Mouse (Mus musculus): Measurements from ENCODE around the gene Zdhhc16. TPM values are rescaled to one million over a fixed set of nuclear protein-coding genes. Genes with fewer than 3 reads are reported as not detected.

Zdhhc16 gene
- polyA plus RNA-seq, 1 experiment from 2014 or later: 85.7 TPM

DNA sequence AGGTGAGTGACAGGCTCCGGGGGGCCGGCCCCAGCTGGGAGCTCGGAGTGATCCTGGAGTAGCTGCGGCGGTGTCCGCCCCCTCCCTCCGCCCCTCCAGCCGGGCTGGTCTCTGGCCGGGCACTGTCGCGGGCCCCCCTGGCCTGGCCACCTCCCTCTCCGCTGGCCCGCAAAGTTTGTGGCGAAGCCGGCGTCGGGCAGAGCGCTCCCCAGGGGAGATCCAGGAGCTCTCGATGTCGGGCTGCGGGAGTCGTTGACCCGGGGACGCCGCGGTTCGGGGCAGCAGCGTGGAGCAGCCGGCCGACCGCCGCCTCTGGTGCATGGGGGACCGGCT, 48.3 kb downstream of the Zdhhc16 start, which contains the start of gene Ubtd1:
TSS of gene Ubtd1 (plus strand) at position 169 of the 333 bp plus-strand sequence.
- H3K9me3 ChIP-seq: no peaks in the 10 kb centered on the region
- peak within 1 kb of the TSS; percentile 93 for H3K4me3 ChIP-seq
- H3K4me1 ChIP-seq: peaks cover 49% of the 10 kb centered on the region
- no peak for DNase-seq (ENCODE audit: low spot score)
- peaks cover 8% of the 10 kb centered on the region for H3K36me3 ChIP-seq (replicated peaks)
- peaks cover 15% of the 10 kb centered on the region for H3K27me3 ChIP-seq (replicated peaks; ENCODE audit: low read depth, poor library complexity, severe bottlenecking)
- H3K27ac ChIP-seq (replicated peaks): peak within 1 kb of the TSS; percentile 89
- WGBS: under 1% methylated on average over 33 of the region's 33 CpGs

DNA sequence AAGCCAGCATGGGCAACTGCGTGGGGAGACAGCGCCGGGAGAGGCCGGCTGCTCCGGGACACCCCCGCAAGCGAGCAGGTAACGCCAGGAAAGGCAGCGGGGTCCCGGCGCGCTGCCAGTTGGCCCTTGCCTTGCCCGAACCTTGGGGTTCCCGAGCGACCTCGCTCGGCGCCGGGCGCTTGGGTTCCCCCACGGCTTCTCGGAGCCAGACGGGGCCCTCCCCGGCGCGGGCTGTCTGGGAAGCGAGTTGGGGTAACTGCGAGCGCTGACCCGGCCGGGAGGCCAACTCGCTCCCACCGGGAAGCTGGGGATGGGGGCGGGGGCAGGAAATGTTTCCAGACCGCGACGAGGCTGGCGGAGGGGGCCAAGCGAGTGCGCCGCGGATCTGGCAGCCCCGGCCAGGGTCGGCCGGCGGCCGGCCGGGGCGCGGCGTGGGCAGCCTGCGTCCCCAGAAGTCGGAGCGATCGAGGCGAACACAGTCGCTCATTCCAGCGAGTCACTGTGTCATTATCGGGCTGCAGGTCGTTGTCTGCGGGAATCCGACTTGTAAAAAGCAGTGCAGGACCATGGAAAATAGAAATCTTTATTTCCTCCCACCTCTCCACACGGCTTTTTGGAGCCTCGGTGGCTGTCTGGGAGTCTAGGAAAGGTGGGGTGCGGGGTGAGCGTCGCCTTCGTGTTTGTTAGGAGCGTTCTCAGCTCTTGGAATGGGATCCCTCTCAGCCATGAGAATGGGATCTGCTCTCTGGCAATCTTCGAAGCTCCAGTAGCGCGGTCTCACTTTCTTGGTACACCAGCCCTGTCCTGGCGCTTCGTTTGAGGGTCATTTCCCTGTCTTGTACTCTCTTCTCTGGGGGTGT, 48.9 kb downstream of the Zdhhc16 start:
- peak overlapping the region; percentile 89 for H3K27ac ChIP-seq (replicated peaks)
- no peaks in the 10 kb centered on the region for H3K9me3 ChIP-seq
- H3K27me3 ChIP-seq (replicated peaks; ENCODE audit: low read depth, poor library complexity, severe bottlenecking): peaks cover 15% of the 10 kb centered on the region
- peaks cover 44% of the 10 kb centered on the region for H3K4me1 ChIP-seq
- DNase-seq (ENCODE audit: low spot score): peak; percentile 67
- WGBS: under 1% methylated on average over 74 of the region's 74 CpGs
- H3K36me3 ChIP-seq (replicated peaks): peaks cover 5% of the 10 kb centered on the region
- H3K4me3 ChIP-seq: peak overlapping the region; percentile 93

DNA sequence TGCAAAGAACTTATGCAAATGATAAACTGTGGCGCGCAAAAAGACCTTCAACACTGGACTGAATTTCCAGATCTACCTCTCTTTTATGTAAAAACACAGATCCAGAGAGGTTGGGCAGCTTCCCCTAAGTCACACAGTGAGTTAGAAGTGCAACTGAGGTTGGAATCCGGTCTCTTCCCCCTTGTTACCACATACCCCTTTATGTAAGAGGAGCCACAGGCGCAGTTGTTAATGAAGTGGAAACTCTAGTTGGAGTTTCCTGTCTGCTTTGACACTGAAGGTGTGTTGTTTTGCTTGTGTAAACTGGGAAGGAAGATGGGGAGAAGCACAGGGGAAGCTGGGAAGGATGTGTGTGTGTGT, 49.5 kb downstream of the Zdhhc16 start:
- 3% methylated on average over 4 of the region's 4 CpGs for WGBS
- peak overlapping the region; percentile 93 for H3K4me3 ChIP-seq
- H3K27me3 ChIP-seq (replicated peaks; ENCODE audit: low read depth, poor library complexity, severe bottlenecking): peaks cover 15% of the 10 kb centered on the region
- DNase-seq (ENCODE audit: low spot score): no peak
- peaks cover 2% of the 10 kb centered on the region; the same call in 1 of the 2 replicates for H3K36me3 ChIP-seq (replicated peaks)
- H3K9me3 ChIP-seq: no peaks in the 10 kb centered on the region
- peak overlapping the region; percentile 89 for H3K27ac ChIP-seq (replicated peaks)
- peaks cover 38% of the 10 kb centered on the region for H3K4me1 ChIP-seq

DNA sequence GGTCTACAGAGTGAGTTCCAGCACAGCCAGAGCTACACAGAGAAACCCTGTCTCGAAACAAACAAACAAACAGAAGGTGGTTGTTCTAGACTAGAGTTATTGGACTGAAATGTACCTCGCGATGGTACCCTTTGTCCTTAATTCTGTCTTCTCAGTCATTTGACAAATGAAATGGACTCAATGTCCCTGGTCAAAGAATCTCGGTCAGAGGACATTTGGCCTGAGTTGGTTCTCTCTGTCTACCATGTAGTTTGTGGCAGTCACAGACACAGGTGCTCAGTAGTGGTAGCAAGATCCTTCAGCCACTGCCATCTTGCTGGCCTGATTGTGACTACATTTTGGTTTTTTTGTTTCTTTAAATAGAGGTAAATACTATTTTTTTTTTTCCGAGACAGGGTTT, 52.7 kb downstream of the Zdhhc16 start:
- Histone ChIP-seq H3K9me3 (no peaks in the 10 kb centered on the region), H3K36me3 (replicated peaks) (no peaks in the 10 kb centered on the region), H3K4me1 (peaks cover 25% of the 10 kb centered on the region), H3K27me3 (replicated peaks; ENCODE audit: low read depth, poor library complexity, severe bottlenecking) (peaks cover 15% of the 10 kb centered on the region), H3K27ac (replicated peaks) (no peak overlapping the region), H3K4me3 (no peak overlapping the region)
- 91% methylated on average over 5 of the region's 5 CpGs for WGBS
- DNase-seq (ENCODE audit: low spot score): no peak

DNA sequence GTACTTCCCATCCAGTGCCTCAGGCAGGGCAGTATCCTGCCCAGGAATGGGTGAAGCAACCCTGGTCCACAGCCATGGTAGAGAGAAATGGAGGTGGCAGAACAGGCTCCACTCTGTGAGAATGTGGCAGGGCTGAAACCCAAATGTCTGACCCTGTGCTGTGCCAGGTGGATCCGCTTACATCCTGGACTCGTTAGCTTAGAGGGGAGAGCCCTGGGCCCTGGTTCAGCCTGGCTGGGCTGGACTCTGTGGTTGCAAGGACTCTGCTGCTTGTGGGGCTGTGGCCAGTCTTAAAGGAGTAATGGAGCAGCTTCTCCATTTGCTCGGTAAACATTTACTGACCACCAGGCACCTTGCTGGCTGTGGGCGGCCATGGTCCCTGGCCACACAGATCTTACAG, 53.9 kb downstream of the Zdhhc16 start:
- H3K9me3 ChIP-seq: no peaks in the 10 kb centered on the region
- WGBS: 85% methylated on average over 4 of the region's 4 CpGs
- H3K4me3 ChIP-seq: no peak overlapping the region
- H3K4me1 ChIP-seq: peaks cover 19% of the 10 kb centered on the region
- no peak for DNase-seq (ENCODE audit: low spot score)
- no peaks in the 10 kb centered on the region for H3K36me3 ChIP-seq (replicated peaks)
- H3K27me3 ChIP-seq (replicated peaks; ENCODE audit: low read depth, poor library complexity, severe bottlenecking): peaks cover 15% of the 10 kb centered on the region
- no peak overlapping the region for H3K27ac ChIP-seq (replicated peaks)

DNA sequence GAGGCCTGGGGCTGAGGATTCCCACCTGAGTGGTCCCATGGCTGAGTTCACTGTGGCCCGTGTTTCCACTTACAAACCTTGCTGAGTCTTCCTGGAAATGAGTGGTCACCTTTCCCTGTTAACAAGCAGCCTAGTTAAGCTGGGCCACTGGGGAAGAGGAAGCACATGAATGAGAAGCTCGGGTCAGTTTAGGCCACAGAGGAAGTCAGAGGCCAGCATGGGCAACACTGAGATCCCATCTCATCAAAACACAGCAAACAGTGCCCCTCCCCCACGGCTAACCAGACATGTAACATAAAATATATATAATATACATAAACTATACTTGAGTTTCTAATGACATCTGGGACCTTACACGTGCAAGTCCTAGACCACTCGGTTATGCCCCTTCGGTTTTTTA, 56.5 kb downstream of the Zdhhc16 start:
- Histone ChIP-seq H3K36me3 (replicated peaks) (no peaks in the 10 kb centered on the region), H3K4me1 (peaks cover 11% of the 10 kb centered on the region), H3K27ac (replicated peaks) (no peak overlapping the region), H3K9me3 (no peaks in the 10 kb centered on the region), H3K4me3 (no peak overlapping the region), H3K27me3 (replicated peaks; ENCODE audit: low read depth, poor library complexity, severe bottlenecking) (no peaks in the 10 kb centered on the region)
- 80% methylated on average over 6 of the region's 6 CpGs for WGBS
- DNase-seq (ENCODE audit: low spot score): no peak

DNA sequence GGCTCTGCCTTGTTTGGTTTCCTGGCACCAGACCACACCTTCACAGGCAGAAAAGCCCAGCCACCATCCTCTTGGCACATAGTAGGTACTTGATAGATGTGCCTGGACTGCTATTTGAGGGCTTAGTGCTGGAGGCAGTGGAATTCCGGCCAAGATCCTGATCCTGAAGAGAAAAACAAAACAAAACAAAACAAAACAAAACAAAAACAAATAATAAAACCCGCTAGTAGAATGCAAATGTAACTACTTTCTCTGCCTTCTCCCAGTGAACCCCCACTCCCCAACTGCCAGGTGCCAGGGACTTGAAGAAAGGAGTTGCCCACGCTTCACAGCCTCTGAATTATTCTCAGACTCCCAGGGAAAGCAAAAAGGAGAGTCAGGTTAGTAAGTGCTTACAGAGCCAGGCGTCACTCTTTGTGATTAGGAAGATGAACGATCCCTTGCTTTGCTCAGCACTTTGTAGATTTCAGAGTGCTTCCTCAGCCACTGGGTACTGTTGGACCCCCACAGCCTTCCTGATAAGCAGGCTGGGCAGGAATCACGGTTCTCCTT, 58.7 kb downstream of the Zdhhc16 start:
- Histone ChIP-seq H3K27me3 (replicated peaks; ENCODE audit: low read depth, poor library complexity, severe bottlenecking) (no peaks in the 10 kb centered on the region), H3K4me3 (no peak overlapping the region), H3K9me3 (no peaks in the 10 kb centered on the region), H3K36me3 (replicated peaks) (no peaks in the 10 kb centered on the region), H3K4me1 (peaks cover 33% of the 10 kb centered on the region), H3K27ac (replicated peaks) (no peak overlapping the region)
- WGBS: 43% methylated on average over 6 of the region's 6 CpGs
- DNase-seq (ENCODE audit: low spot score): no peak

DNA sequence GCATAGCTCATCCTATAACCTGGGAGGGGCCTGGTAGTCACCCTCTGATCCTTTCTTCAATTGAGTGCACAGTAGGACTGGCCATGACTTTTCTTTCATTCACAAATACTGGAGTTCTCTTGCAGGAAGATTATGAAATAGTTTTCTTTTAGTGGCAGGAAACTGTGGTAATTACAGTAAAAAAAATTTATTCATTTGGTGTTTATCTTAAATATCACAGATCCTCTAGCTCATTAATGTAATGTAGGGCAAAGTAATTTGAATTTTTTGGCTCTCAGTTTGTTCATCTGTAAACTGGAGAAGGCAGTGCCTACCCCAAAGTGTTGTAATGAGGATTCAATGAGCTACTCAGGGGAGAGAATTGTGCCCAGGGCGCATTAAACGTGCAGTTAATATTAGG, 59.7 kb downstream of the Zdhhc16 start:
- 89% methylated on average over 2 of the region's 2 CpGs for WGBS
- H3K4me3 ChIP-seq: no peak overlapping the region
- peaks cover 36% of the 10 kb centered on the region for H3K4me1 ChIP-seq
- H3K36me3 ChIP-seq (replicated peaks): no peaks in the 10 kb centered on the region
- H3K9me3 ChIP-seq: no peaks in the 10 kb centered on the region
- DNase-seq (ENCODE audit: low spot score): no peak
- H3K27ac ChIP-seq (replicated peaks): no peak overlapping the region
- no peaks in the 10 kb centered on the region for H3K27me3 ChIP-seq (replicated peaks; ENCODE audit: low read depth, poor library complexity, severe bottlenecking)

DNA sequence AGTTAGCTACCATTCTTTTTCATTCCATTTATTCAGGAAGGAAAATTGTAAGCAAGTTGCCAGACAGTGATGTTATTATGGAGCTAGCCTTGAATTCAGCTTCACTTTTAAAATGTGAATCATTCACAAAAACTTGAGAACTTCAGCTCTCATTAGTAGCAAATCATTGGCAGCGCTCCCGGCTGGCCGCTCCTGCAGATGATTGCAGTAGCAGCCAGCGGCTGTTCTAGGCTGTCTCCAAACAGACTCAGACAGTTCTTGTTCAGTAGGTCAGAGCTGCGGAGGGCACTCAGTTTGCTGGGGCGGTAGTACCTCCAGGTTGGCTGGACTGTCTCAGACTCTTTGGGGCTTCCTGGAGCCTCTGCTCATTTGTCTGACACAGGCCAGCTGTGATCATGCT, 60.2 kb downstream of the Zdhhc16 start:
- Histone ChIP-seq H3K36me3 (replicated peaks) (no peaks in the 10 kb centered on the region), H3K4me3 (no peak overlapping the region), H3K9me3 (no peaks in the 10 kb centered on the region), H3K27ac (replicated peaks) (no peak overlapping the region), H3K27me3 (replicated peaks; ENCODE audit: low read depth, poor library complexity, severe bottlenecking) (no peaks in the 10 kb centered on the region), H3K4me1 (peaks cover 36% of the 10 kb centered on the region)
- no peak for DNase-seq (ENCODE audit: low spot score)
- WGBS: 86% methylated on average over 6 of the region's 6 CpGs

Other genes with a start within 250 kb of the Zdhhc16 start
- 2.3 and 3.9 TPM in 2 replicates for gene Slit1, start 189.8 kb upstream of the Zdhhc16 start, polyA plus RNA-seq (2016; fragmentation: Nextera tagmentation; extraction: Ambion mirVana)
- 45.2 and 46.2 TPM in 2 replicates for gene Arhgap19, start 131.4 kb upstream of the Zdhhc16 start, polyA plus RNA-seq (2016; fragmentation: Nextera tagmentation; extraction: Ambion mirVana)
- 9.1 and 9.2 TPM in 2 replicates for gene Frat1, start 103.5 kb upstream of the Zdhhc16 start, polyA plus RNA-seq (2016; fragmentation: Nextera tagmentation; extraction: Ambion mirVana)
- gene Frat2, start 85.3 kb upstream of the Zdhhc16 start, polyA plus RNA-seq (2016; fragmentation: Nextera tagmentation; extraction: Ambion mirVana): 3.8 and 4.3 TPM in 2 replicates
- gene Rrp12, start 37.3 kb upstream of the Zdhhc16 start, polyA plus RNA-seq (2016; fragmentation: Nextera tagmentation; extraction: Ambion mirVana): 36.3 and 38.9 TPM in 2 replicates
- gene Pgam1, start 21.6 kb upstream of the Zdhhc16 start, polyA plus RNA-seq (2016; fragmentation: Nextera tagmentation; extraction: Ambion mirVana): 1,003 and 1,124 TPM in 2 replicates
- 94.3 and 96.8 TPM in 2 replicates for gene Exosc1, start 57 bp upstream of the Zdhhc16 start, polyA plus RNA-seq (2016; fragmentation: Nextera tagmentation; extraction: Ambion mirVana)
- 43.1 and 45.0 TPM in 2 replicates for gene Mms19, start 47.7 kb downstream of the Zdhhc16 start, polyA plus RNA-seq (2016; fragmentation: Nextera tagmentation; extraction: Ambion mirVana)
- 13.2 and 13.5 TPM in 2 replicates for gene Ubtd1, start 48.3 kb downstream of the Zdhhc16 start, polyA plus RNA-seq (2016; fragmentation: Nextera tagmentation; extraction: Ambion mirVana)
- gene Ankrd2, start 102.5 kb downstream of the Zdhhc16 start, polyA plus RNA-seq (2016; fragmentation: Nextera tagmentation; extraction: Ambion mirVana): 0.22 TPM in 1 of 2 replicates, not detected in the other
- gene Hoga1, start 112.1 kb downstream of the Zdhhc16 start, polyA plus RNA-seq (2016; fragmentation: Nextera tagmentation; extraction: Ambion mirVana): 1.1 and 1.3 TPM in 2 replicates
- gene 4933411K16Rik, start 118.8 kb downstream of the Zdhhc16 start, polyA plus RNA-seq (2016; fragmentation: Nextera tagmentation; extraction: Ambion mirVana): 0.17 TPM in 1 of 2 replicates, not detected in the other
- gene Morn4, start 152.9 kb downstream of the Zdhhc16 start, polyA plus RNA-seq (2016; fragmentation: Nextera tagmentation; extraction: Ambion mirVana): 47.9 and 48.1 TPM in 2 replicates
- gene Pi4k2a, start 157.0 kb downstream of the Zdhhc16 start, polyA plus RNA-seq (2016; fragmentation: Nextera tagmentation; extraction: Ambion mirVana): 28.0 and 30.2 TPM in 2 replicates
- 23.5 and 24.5 TPM in 2 replicates for gene Avpi1, start 195.6 kb downstream of the Zdhhc16 start, polyA plus RNA-seq (2016; fragmentation: Nextera tagmentation; extraction: Ambion mirVana)
- 3.9 and 4.0 TPM in 2 replicates for gene Marveld1, start 213.9 kb downstream of the Zdhhc16 start, polyA plus RNA-seq (2016; fragmentation: Nextera tagmentation; extraction: Ambion mirVana)
- gene Zfyve27, start 230.5 kb downstream of the Zdhhc16 start, polyA plus RNA-seq (2016; fragmentation: Nextera tagmentation; extraction: Ambion mirVana): 32.0 and 33.0 TPM in 2 replicates